Mouse (Mus musculus) activated CD4-positive, CD25-positive, alpha-beta regulatory T cell, adult 4 months (primary cell): Measurements from ENCODE around the gene B4galt2. TPM values are rescaled to one million over a fixed set of nuclear protein-coding genes. Genes with fewer than 3 reads are reported as not detected.

Experiments used
- ATAC-seq: one replicate; pipeline ENCODE4 v1.8.0; 2017
- polyA plus RNA-seq, 2 experiments: library from polyadenylated mRNA; unstranded; fragments of 100-300 nt; shearing (Covaris generic); gene quantifications; one replicate each; pipeline ENCODE4 v1.2.1; 2017

Gene B4galt2
- polyA plus RNA-seq, 2 experiments from 2014 or later, result not detected

DNA sequence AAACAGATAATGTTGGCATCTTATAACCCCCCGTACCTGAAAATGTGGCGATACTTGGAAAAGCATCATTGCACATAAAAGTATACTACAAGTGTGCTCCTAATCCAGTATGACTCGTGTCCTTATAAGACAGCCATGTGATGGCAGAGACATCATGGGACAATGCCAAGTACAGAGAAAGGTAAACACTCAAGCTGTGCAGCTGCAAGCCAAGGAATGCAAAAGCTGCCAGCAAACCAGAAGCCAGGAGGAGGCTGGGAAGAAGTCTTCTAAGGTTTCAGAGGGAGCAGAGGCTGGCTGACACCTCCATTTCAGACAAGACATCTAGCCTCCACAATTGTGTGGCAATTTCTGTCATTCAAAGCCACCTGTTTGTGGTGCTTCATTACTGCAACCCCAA is 22.9 kb upstream of the B4galt2 start:
- ATAC-seq, result no peak

DNA sequence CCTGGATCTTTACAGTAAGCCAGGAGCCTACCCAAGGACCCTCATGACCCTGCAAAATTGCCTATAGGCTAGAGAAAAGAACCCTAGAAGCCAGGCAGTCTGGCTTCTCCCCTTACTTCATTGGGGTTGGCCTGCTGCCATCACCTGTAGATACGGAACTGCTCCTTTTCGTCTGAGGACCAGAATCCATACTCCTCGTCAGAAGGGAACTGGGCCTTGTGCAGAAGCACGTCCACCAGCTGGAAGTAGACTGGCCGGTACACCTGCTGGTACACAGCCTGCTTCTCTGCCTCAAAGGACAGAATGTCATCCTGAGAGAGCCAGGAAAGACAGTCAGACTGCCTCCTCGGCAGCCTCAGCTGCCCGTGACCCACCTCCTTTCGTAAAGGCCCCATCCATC is 21.5 kb upstream of the B4galt2 start:
- ATAC-seq, result no peak

DNA sequence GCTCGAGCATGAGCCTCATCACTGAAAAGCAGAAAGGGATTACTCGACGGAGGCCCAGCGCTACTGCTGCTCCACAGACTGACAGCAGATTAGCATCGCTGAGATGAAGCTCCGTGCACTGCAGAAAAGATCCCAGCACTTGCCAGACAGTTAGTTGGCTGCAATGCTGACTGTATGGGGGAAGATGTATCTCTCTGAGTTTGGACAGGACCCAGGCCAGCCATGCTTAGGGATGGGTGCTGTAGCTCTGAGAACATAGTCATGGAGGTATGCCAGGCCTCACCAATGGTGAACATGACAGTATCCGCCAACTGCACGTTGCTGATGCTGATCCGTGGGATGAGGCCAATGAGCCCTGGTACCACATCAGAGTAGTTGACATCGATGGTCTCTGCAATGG is 20.8 kb upstream of the B4galt2 start:
- no peak for ATAC-seq

DNA sequence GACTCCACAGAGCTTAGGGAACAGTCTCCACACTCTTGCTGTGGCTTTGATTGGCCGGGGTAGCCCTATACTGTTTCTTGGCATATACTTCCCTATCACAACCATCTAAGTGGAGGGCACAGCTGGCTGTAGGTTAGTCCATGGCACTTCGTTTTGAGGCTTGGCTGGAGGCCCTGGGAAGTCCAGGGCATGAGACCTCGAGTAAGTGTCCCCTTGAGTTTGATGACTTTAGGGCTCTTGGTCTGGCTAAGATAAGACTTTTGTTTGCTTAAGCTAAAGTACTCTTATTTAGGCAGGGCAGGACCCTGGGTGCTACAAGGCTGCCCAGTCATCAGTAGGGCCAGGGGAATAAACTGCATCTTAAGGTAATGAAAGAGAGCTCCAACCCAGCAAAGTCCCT is 14.8 kb upstream of the B4galt2 start:
- no peak for ATAC-seq

DNA sequence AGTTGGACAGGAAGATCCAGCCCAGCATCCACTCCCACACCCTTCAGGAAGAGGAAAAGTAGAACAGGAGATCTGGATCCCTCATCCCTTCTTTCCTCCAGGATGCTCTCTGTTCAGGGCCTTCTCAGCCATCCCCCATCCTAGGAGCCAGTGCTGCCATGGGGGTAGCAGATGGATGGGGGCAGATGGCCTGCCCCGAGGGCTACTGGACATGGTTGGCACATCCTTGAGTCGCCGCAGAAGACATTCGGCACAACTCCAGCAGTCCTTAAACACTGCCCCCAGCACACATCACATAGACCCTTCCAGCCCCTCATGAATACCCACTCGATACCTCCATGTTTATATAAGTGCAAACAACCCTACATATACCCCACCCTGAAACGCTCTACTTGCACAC is 12.7 kb upstream of the B4galt2 start:
- ATAC-seq, result no peak

DNA sequence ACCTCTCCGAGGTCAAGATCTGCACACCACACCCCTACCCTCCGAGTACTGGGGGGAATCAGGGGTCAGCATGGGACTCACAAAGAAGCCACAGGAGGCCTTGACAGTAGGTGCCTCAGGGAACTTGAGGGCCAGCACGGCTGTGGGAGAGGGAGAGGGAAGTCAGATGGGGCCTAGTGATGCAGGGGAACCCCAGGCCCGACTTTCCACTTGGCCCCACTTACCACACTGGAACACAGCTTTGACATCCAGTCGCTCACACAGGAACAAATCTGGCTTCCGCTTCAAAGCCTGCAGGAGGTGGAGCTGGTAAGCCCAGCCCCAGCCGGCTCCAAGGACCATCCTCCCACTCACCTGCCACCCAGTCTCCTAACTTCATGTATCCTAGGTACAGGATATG is 12.1 kb upstream of the B4galt2 start:
- no peak for ATAC-seq

DNA sequence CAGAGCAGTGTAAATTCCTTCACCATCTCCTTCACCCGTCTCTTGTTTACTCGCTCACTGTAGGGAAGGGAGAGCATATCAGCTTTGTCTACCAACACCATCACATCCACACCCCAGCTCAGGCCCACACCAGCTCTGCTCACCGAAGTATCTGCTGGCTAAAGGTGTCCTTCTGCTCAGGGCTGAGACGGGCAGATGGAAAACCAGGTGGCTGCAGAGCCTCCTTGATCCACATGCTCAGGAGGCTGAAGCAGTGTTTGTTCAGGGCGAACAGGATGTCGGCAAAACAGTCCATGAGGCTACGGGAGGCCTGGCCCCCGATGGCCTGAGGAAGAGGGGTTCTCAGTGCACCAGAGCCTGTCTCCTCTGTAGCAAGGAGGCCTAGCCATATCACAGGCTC is 11.3 kb upstream of the B4galt2 start:
- ATAC-seq, result no peak

DNA sequence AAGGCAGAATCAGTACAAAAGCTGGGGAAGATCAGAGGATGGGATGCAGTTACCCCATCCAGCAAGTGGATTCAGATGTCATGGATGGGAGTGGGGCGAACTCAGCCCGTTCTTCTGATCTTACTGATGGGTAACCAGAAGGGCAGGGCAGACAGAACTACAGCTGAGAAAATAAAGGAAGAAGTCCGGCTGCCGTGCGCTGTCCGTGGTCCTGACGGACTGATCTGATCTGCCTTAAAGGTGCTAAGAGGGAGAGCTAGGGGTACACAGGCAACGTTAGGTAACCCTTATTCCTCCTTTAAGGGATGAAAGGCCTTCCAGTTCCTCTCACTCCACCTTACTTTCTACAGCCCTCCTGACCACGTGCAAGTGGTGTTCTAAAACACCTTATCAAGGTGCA is 10.1 kb upstream of the B4galt2 start:
- no peak for ATAC-seq

DNA sequence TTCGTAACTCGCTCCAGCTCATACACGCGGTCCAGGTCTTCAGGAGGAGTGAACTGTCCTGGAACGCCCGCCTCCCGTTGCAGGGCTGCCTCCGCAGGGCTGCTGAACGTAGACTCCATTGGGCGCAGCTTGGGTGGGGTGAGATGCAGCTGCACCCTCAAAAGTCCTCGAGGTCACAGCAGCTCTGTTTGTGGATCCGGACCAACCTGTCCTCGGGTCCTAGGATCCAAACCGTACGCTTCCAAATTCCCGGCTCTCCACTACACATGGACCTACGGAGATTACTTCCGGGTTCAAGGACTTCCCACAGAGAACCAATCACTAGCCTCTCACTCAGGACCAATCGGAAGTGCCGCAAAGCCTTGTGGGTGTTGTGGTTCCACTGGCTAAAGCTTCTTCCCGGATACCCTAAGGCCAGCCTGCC is 8.5 kb upstream of the B4galt2 start, which contains the start of gene Dph2:
TSS of gene Dph2 (minus strand) at position 295 of the 424 bp plus-strand sequence.
- peak; percentile 89 for ATAC-seq

DNA sequence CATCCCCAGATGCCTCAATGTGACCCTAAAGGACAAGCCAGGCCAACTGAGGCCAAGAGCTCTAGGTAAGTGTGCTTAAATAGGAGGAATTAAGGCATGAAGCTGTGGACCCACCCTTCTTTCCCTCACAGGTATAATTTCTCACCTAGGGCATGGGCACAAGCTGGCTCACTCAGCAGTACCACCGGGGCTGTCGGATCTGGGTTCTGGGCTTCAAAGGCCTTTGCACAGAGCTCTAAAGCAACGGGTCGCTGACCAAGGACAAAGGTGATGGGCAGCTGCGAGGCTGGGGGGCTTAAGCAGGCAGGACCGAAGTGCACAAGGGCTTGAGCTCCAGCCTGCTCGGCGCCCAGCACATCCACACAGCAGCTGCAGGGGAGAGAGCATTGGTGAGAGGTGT is 7.5 kb upstream of the B4galt2 start:
- no peak for ATAC-seq

DNA sequence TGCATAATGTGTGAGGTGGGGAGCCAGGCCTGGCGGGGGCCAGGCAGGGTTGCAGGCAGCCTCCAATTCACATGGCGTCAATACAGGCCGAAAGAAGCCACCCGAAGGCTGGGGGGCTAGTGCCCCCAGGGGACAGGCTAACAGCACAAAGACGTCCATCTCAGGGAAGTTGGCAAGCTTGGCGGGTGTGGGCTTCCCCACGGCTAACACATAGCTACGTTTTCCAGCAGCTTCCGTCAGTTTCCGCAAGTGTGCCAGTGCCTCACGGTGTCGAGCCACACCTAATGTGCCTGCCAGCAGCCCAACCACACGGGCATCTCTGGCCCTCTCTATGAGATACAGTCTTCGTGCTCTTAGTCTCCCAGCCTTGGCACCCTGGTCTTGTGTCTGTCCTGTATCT is 6.7 kb upstream of the B4galt2 start:
- ATAC-seq, result no peak

DNA sequence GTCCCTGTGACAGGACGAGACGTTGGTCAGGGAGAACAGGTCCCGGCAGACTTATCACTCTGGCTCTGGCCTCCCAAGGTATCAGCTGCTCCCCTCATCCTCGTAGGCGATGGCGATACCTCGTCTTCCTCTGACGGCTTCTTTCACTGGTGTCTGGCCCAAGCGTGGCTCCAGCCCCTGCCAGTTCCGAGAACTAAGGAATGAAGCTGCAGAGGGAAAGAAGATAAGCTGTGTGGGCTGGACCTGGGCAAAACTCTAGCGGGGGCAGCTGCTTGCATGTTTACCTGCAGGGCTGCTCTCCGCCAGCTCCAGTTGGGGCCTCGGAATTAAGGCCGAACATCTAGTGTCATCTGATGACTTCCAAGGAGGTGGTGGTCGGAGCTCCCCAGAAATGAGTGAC is 6.2 kb upstream of the B4galt2 start:
- ATAC-seq, result no peak

DNA sequence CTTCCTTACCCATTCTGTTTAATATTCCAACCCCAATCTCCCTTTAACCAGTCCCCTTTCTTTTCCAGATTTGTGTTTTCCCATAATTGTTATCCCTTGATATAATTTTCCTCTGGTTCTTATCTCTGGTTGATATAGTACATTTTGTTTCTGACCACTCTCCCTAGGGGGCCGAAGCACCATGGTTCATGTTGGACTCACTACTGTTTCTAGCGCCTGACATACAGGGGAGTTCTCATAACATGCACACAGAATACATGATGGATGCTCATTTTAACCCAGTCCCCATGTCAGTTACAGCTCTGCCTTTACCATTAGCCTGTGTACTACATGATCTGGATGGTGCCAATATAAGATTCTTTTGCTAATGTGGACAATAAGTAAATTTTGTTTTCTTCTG is 4.6 kb upstream of the B4galt2 start:
- ATAC-seq, result no peak

DNA sequence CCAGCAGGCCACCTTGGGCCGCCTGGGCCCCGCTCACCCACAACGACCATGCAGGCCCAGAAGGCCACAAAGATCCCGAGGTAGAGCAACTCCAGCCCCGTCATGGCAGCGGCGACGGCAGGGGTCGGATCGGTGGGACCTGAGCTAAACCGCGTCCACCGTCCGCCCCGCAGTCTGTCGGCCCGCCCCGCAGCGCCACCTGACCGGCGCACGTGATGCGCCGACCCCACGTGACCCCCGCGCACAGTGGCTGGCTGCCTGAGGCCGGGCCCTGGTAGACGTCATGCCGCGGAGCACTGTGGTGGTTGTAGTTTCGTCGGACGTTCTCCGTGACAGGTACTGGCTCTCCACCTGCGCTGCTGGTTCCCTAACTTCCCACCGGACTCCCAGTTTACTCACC is 3.8 kb upstream of the B4galt2 start, which contains the start of gene Atp6v0b:
TSS of gene Atp6v0b (minus strand) at position 201 of the 400 bp plus-strand sequence.
- ATAC-seq, result peak; percentile 88

DNA sequence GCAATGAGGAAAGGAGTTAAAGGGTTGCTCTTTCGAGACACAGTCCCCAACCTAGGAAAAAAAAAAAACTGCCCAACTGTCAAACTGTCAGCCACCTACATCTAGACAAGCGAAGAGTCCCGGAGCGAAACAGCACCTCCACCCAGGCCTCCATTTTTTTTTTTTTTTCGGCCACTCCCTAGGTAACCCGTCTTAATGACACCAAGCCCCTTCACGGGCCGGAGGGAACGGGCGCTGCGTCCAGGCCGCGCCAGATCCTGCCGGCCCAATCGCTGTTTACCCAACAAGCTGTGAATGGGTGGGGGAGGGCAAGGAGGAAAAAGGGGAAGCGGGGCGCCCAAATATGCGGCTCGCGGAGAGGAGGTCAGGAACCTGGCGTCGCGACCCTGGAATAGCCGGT is 3.4 kb upstream of the B4galt2 start:
- no peak for ATAC-seq

DNA sequence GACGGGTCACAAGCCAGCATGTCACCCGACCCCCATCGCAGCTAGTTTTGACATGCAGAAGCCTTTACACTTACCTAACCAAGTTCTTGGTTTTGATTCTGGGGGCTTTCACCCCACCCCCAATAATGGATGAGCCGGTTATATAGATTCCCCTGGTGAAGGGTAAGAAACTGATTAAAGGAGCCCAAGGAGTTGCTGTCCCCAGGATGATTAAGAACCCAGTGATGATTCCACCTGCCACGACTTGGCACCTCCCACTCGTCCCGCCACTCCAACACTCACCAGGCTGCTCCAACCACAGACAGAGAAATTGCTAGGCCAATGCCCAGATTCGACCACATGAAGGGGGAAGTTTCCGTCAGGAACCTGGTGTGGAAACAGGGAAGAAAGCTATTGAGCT is 2.7 kb upstream of the B4galt2 start:
- ATAC-seq, result no peak

DNA sequence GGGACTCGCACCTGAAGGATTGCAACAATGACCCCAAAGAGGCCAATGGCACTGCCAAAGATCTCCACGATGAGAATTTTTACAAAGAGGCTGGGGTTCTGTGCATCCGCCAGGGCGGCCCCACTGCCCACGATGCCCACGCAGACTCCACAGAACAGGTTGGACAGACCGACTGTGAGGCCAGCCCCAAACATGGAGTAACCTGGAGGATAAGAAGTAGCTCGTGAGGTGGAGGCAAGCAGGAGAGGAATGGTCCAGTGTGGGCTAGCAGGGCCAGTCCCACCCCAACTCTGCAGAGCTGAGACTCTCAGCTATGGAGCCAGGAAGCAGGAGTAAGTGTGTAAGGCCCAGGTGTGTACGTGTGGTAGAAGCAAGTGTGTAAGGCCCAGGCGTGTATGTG is 1.8 kb upstream of the B4galt2 start:
- no peak for ATAC-seq

DNA sequence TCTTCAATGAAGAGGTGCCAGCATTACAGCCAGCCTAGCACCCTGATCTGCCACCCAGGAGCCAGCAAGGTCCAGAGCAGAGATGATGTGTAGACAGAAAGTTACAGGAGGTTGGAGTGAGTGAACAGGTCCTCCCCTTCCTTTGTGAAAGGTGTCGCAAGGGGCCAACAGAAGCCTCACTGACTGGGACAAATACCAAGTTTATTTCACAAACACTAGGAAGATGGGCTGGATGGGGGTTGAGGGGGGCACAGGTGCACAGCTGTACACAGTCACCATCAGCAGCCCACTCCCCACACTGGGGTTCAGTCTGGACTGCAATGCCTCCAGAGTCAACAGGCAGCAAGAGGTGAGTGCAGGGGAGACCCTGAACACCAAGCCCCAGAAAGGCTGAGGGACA is 859 bp upstream of the B4galt2 start:
- no peak for ATAC-seq

DNA sequence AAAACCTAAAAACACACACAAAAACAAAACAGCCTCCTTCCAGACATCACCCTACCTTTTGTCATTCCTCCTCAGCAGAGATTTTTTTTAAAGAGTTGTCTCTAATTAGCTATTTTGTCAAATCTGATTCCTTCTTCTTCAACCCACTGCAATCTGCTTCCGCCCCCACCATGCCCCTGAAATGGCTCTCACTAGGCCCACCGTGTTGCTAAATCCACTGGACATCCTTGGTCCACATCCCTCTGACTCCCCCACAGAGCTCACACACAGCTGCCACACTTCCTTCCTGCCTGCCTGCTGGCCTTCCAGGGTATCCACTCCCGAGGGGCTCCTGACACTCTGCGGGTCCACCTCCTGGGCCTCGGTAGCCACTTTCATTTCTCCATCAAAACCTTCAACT is 4.6 kb downstream of the B4galt2 start:
- ATAC-seq, result no peak

DNA sequence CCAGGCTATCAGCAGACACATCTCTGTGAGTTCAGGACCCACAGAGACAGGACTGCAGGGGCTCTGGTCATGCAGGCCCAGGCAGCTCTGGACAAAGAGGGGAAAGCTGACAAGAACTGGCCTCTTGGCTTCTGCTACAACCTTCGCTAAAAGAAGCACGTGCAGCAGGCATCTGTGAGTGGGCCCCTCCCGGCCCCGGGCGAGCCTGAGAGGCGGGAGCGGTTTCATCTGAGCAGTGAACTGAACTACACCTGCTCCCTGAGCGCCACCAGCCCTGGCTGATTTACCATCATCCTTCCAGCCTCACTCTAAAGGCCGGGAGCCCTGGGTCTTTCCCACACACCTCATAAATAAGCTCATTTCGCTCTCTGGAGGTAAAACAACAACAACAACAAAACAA is 5.0 kb downstream of the B4galt2 start:
- no peak for ATAC-seq

DNA sequence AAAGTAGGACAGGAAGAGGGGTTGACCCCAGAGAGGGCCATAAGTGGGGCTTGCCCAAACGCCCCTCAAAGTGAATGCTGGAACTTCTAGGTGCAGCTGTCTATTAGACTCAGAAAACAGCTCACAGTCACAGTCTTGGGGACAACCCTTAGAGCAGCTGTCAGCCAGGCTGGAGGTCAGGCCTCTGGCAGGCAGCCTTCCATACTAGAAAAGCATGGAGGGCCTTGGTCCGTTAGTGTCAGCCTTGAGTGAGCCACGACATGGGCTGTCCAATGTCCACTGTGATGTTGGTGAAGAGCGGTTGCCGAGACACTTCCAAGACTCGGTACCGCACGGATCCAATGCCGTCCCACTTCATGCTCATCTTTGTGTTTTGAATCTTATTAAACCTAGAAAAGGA is 9.7 kb downstream of the B4galt2 start:
- ATAC-seq, result no peak

DNA sequence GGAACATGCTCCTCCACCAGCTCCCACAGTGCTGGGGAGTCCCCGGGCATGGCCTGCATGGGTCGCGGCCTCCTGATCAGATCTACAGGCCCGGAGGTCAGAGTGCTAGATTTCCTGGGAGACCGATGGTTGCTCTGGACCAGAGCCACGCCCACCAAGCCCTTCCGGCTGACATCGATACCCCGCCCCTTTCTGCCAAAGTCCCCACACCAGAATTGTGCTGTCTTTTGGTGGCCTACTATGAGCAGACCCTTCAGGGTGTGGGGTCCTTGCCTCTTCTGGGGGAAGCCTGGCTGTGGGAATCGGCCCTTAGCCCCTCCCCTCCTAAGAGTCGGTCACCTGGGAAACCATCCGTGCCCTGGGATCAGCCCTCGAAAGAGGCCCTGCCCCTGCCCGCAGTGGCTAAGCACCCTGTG is 10.8 kb downstream of the B4galt2 start, which contains the start of gene Ccdc24:
TSS of gene Ccdc24 (minus strand) at position 87 of the 416 bp plus-strand sequence.
- no peak for ATAC-seq

DNA sequence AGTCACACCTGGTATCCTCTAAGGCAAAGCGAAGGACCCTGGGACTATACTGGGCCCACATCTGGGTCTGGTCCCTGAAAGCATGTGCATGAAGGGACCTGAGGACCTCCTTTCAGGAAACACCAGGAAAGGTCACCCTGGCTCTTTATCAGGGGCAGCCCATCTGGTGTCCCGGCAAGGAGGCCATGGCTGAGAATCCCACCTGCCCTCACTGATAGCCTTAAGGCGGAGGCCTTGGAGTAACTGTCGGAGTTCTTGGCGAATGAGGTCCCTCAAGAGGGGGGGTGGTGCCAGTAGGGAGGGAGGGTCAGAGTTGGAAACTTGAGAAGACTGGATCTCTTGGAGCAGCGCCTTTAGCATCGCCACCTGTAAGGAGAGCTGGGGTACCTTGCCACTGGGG is 11.5 kb downstream of the B4galt2 start:
- ATAC-seq, result no peak

DNA sequence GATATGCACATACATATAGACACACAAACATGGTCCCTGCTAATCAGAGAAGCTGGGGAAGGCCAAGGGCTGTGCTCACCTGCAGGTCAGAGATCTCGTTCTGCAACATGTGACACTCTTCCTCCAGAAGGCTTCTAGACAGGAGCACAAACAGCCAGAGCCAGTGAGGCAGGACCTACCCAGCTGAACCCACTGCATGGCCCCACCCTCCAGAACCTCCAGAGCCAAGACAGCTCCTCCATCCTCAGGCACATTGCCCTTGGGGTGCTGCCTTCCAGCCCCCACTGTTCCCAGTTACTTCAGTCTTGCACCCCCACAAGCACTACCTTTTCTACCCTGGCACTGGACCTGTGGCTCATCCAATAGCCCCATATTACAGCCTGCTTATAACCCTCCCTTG is 12.8 kb downstream of the B4galt2 start:
- ATAC-seq, result no peak

DNA sequence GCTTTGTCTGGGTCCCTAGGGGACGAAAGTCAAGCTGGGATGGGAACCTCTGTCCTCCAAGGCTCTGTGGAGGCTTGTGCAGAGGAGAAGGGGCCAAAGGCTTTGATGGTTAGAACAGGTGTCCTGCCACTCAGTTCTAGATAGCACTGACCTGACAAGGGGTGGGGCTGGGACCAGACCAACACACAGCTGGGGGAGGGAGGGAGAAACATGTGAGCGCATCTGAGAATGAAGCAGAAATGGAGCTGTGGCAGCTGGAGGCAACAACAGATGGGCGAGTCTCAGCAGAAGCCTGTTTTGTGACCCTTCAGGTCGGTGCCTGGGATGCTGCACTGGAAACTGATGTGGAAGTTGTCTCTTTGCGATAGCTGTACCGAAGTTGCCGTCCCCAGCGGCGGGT is 14.0 kb downstream of the B4galt2 start:
- ATAC-seq, result no peak

DNA sequence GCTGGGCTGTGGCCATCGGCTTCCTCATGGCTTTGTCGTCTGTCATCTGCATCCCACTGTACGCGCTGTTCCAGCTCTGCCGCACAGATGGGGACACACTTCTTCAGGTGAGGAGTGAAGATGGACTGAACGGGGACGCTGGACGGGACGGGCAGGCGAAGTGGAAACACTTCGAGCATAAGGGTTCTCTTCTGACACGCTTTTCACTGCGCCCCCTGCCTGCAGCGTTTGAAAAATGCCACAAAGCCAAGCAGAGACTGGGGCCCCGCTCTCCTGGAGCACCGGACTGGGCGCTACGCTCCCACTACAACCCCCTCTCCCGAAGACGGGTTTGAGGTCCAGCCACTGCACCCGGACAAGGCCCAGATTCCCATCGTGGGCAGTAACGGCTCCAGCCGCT is 15.5 kb downstream of the B4galt2 start:
- no peak for ATAC-seq
